Mouse (Mus musculus): Measurements from ENCODE around the gene Art3.
A peak's percentile ranks its signal among the peaks of the same experiment; 100 is the strongest.

Gene Art3

GRCm38 (mm10) chr5:92413982-92414375, 82.4 kb downstream of the Art3 start:
- no peak for DNase-seq (ENCODE audit: low spot score in 2 of 2)

DNA sequence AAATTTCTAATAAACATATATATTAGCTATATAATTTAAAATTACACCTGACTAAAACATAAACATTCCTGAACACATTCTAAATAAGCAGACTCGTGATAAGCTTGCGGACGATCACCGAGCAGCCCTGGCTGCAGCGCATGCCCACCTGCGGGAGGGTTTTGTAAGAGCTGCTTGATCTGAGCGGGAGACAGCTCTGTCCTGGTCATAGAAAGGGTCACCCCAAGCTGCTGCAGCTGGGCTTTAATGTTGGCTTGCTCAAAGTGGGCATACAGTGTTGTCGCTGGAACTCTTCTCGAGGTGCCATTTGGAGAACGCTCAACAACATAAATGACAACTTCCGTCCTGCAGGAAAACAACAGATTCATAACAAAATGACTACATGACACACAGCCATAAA, 92.5 kb downstream of the Art3 start:
- DNase-seq (ENCODE audit: low spot score in 2 of 2): no peak

- DNase-seq (ENCODE audit: low spot score in 2 of 2): no peak
These were observed 99.1 kb downstream of the Art3 start for GRCm38 (mm10) chr5:92430723-92431122.

DNA sequence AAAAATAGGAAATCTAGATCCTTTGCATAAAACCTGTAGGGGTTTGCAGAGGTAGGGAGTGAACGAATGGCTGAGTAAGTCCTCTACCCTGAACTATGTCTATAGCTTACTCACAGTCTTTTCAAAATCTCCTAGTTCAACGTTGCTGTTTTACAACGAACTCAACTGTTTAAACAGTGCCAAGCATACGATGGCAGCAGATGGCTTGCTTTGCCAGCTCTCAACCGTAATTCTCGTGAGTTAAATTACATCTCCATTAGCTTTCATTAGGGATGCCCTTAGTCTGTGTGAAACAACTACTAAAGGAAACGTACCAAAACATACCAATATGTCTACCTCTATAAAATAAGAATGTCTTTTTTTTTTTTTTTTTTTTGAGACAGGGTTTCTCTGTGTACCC, 100.0 kb downstream of the Art3 start:
- no peak for DNase-seq (ENCODE audit: low spot score in 2 of 2)

GRCm38 (mm10) chr5:92434070-92434469, 102.4 kb downstream of the Art3 start:
- DNase-seq (ENCODE audit: low spot score in 2 of 2): no peak

- peak in 1 of 2 experiments; percentile 60 for DNase-seq (ENCODE audit: low spot score in 2 of 2)
These were observed 103.0 kb downstream of the Art3 start for GRCm38 (mm10) chr5:92434571-92434985.

DNA sequence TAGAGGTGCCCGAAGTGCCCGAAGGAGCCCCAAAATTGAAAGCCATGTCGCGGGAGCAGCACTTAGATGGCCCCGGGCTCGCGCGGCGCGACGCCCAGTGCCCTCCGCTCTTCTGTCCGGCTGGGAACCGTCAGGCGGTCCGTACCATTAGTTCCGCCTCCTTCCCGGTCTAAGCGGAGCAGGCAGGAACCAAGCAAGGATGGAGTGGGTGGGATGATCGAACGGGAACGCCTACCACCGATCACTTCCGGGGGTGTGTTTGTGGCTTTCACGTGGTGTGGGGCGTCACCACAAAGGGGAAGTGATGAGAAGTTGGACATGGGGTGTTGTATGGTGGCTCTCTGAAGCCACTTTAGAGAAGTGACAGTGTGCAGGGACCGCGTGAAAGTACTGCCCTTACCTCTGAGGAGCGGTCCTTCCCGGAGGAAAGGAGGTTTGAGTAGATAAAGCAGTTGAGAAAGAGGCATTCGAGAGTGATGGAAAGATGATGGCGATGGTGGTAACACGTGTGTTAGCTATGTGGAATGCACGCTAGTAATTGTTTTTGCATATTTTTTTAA, 103.5 kb downstream of the Art3 start, which contains the start of gene Nup54:
Gene Nup54 (minus strand): TSS at position 195 of the 560 bp plus-strand sequence.
- peak; percentile 92 to 95 for DNase-seq (ENCODE audit: low spot score in 2 of 2)

GRCm38 (mm10) chr5:92438540-92438939, 106.9 kb downstream of the Art3 start:
- DNase-seq (ENCODE audit: low spot score in 2 of 2): no peak

- DNase-seq (ENCODE audit: low spot score in 2 of 2): peak; percentile 39 to 67
These were observed 109.9 kb downstream of the Art3 start for GRCm38 (mm10) chr5:92441494-92441893.

GRCm38 (mm10) chr5:92442914-92443313, 111.3 kb downstream of the Art3 start:
- DNase-seq (ENCODE audit: low spot score in 2 of 2): no peak

- DNase-seq (ENCODE audit: low spot score in 2 of 2): no peak
These were observed 113.4 kb downstream of the Art3 start for GRCm38 (mm10) chr5:92445016-92445415.

DNA sequence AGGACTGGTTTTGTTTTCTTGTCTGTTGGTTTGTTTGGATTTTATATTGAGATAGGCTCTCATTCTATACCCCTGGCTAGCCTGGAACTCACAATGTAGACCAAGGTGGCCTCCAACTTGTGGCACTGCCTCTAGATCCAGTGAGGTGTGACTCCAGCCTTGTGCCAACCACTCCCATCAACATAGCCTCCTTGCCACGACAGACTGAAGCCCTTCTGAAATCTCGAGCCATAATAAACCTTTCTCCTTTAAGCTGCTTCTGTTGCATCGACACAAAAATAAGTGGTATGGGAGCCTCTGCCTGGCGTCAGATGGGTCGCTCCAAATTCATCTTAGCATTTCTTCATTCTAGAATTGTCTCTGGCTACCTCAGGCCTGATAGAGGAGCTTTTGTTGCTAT, 115.1 kb downstream of the Art3 start:
- no peak for DNase-seq (ENCODE audit: low spot score in 2 of 2)

DNA sequence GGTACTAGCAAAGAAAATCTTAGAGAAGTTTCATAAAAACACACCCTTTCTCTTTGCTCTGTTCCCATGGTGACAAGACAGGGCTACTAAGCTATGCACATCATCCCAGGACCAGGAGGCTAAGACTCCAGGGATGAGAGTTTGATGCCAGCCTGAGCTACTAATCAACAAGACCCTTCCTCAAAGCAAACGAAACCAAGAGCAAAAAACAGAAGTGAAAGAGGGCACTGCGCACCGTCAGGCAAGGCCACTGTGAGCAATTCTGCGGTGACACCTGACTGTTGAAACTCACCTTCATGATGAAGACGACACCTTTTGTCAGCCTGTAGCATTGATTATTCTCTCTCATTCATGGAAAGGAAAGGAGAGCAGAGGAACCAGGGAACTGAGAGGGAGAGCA, 121.2 kb downstream of the Art3 start:
- DNase-seq (ENCODE audit: low spot score in 2 of 2): no peak

DNA sequence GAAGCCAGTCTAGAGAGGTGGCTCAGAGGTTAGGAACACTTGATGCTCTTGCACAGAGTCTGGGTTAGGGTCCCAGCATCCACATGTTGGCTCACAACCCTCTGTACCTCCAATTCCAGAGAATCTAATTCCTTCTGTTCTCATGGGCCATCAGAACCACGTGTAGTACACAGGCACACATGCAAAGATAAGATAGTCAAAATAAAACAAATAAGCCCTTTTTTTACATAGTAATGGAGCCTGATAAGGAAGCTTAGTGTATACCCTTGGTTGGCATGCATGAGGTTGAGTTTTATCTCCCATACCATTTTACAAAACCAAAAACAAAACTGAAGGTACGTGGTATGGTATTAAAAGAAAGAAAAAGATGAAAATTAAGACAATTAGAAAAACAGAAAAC, 125.8 kb downstream of the Art3 start:
- no peak for DNase-seq (ENCODE audit: low spot score in 2 of 2)

- no peak for DNase-seq (ENCODE audit: low spot score in 2 of 2)
These were observed 127.1 kb downstream of the Art3 start for GRCm38 (mm10) chr5:92458726-92459125.

DNA sequence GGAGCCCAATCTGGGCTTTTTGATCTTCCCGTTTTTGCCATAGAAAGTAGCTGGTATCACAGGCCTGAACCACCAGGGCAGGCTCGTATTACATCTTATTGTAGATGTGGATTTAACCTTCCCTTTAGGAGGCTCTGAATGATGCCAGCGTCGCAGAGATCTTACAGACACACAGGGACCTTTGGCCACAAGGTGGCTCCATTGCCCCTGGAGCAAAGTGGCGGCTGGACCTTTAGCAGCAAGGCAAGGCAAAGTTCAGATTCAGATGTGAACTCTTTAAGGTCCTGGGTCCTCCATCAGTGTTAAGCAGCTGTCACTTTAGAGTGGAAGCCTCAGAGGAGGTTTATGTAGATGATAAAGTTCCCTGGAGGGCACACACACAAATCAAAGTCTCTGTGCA, 129.7 kb downstream of the Art3 start:
- peak; percentile 47 to 79 for DNase-seq (ENCODE audit: low spot score in 2 of 2)

Measured in spleen, postnatal 4 days (tissue).